Mouse (Mus musculus) neural tube, embryonic 13.5 days (tissue): ENCODE measurements at regions not wholly inside any gene's neighbourhood (a gene's known extent, or its start where the extent isn't known, plus 50 kb on each side); places are given as distances from the start of the nearest gene placed in this dataset.

Experiments
- ATAC-seq: fragments of 200-750 bp; cut with Nextera tagmentation; 2 replicates; pipeline ENCODE4 v1.8.0; 2017; ENCODE audit warnings: low read depth, mild to moderate bottlenecking, moderate TSS enrichment, moderate library complexity
- H3K27ac ChIP-seq: fragments of 300-500 bp; sonication (generic); replicated peaks from 2 replicates; pipeline ENCODE4 v1.5.1; 2015; ENCODE audit warnings: moderate library complexity, mild to moderate bottlenecking, inconsistent platforms
- H3K27me3 ChIP-seq: fragments of 300-500 bp; sonication (generic); 2 replicates; pipeline ENCODE4 v1.6.1; 2015; ENCODE audit warnings: mild to moderate bottlenecking, inconsistent platforms
- H3K36me3 ChIP-seq: fragments of 300-500 bp; sonication (generic); 2 replicates; pipeline ENCODE4 v1.6.1; 2015; ENCODE audit warnings: mild to moderate bottlenecking, inconsistent platforms
- H3K4me1 ChIP-seq: fragments of 300-500 bp; sonication (generic); replicated peaks from 2 replicates; pipeline ENCODE4 v1.6.1; 2015; ENCODE audit warnings: inconsistent platforms
- H3K4me2 ChIP-seq: fragments of 300-500 bp; sonication (generic); 2 replicates; pipeline ENCODE4 v1.6.1; 2015; ENCODE audit warnings: inconsistent platforms, mild to moderate bottlenecking, moderate library complexity
- H3K4me3 ChIP-seq: fragments of 300-500 bp; sonication (generic); 2 replicates; pipeline ENCODE4 v1.5.1; 2015; ENCODE audit warnings: mild to moderate bottlenecking, inconsistent platforms
- H3K9ac ChIP-seq: fragments of 300-500 bp; sonication (generic); 2 replicates; pipeline ENCODE4 v1.6.1; 2015; ENCODE audit warnings: moderate library complexity, mild to moderate bottlenecking, inconsistent platforms
- H3K9me3 ChIP-seq: fragments of 300-500 bp; sonication (generic); 2 replicates; pipeline ENCODE4 v1.6.1; 2016; ENCODE audit warnings: inconsistent platforms
- WGBS: fragments of 180-500 bp; shearing (Covaris S2); methylation state at CpG from one replicate; pipeline ENCODE4 v1.1.7; 2015; 5-methylcytosine and 5-hydroxymethylcytosine counted together

GRCm38 (mm10) chr19:54685147-54685546 is 441.9 kb downstream of the Gpam start:
- Histone ChIP-seq H3K4me1 (no peaks in the 10 kb centered on the region), H3K9me3 (no peaks in the 10 kb centered on the region), H3K27ac (no peak overlapping the region), H3K36me3 (no peaks in the 10 kb centered on the region), H3K4me3 (no peak overlapping the region), H3K9ac (no peak overlapping the region), H3K4me2 (no peak overlapping the region), H3K27me3 (no peaks in the 10 kb centered on the region)
- 86% methylated on average over 4 of the region's 4 CpGs for WGBS
- ATAC-seq = no peak
